Mouse (Mus musculus) heart, postnatal 0 days (tissue): Measurements from ENCODE around the gene Bpifb6. TPM values are rescaled to one million over a fixed set of nuclear protein-coding genes. Genes with fewer than 3 reads are reported as not detected.
A peak's percentile ranks its signal among the peaks of the same experiment; 100 is the strongest.

Experiments
- ATAC-seq: fragments of 200-750 bp; cut with Nextera tagmentation; 2 replicates; pipeline ENCODE4 v1.8.0; 2017; ENCODE audit warnings: low read depth, moderate number of reproducible peaks, moderate library complexity; ENCODE audit not compliant: insufficient read depth
- DNase-seq: peaks from one replicate; pipeline ENCODE4 v3.0.0-alpha.2; 2016; ENCODE audit warnings: low spot score
- H3K27ac ChIP-seq: fragments of 300-500 bp; sonication (generic); 2 replicates; pipeline ENCODE4 v1.5.1; 2014; ENCODE audit warnings: low read depth, mild to moderate bottlenecking
- H3K27me3 ChIP-seq: fragments of 300-500 bp; sonication (generic); 2 replicates; pipeline ENCODE4 v1.6.1; 2014; ENCODE audit warnings: low read length, mixed read lengths; ENCODE audit not compliant: control insufficient read depth, insufficient read depth
- H3K36me3 ChIP-seq: fragments of 300-500 bp; sonication (generic); replicated peaks from 2 replicates; pipeline ENCODE4 v1.6.1; 2014; ENCODE audit warnings: low read length, mixed read lengths; ENCODE audit not compliant: control insufficient read depth, insufficient read depth
- H3K4me1 ChIP-seq: fragments of 300-500 bp; sonication (generic); 2 replicates; pipeline ENCODE4 v1.6.1; 2014; ENCODE audit warnings: antibody characterized with exemption; ENCODE audit not compliant: control insufficient read depth, insufficient read depth
- H3K4me2 ChIP-seq: fragments of 300-500 bp; sonication (generic); 2 replicates; pipeline ENCODE4 v1.6.1; 2014; ENCODE audit warnings: low read depth, mild to moderate bottlenecking, low read length, moderate library complexity
- H3K4me3 ChIP-seq: fragments of 300-500 bp; sonication (generic); 2 replicates; pipeline ENCODE4 v1.5.1; 2014; ENCODE audit warnings: low read depth, low read length
- H3K9ac ChIP-seq: fragments of 300-500 bp; sonication (generic); replicated peaks from 2 replicates; pipeline ENCODE4 v1.6.1; 2014; ENCODE audit warnings: low read depth, low read length, mixed read lengths
- H3K9me3 ChIP-seq: fragments of 300-500 bp; sonication (generic); replicated peaks from 2 replicates; pipeline ENCODE4 v1.6.1; 2016; ENCODE audit warnings: low read length; ENCODE audit not compliant: control insufficient read depth
- CTCF ChIP-seq: IDR thresholded peaks from 2 replicates; pipeline ENCODE4 v1.5.1; 2016; ENCODE audit warnings: antibody characterized with exemption, control low read depth, low read depth
- EP300 ChIP-seq: IDR thresholded peaks from 2 replicates; pipeline ENCODE4 v1.6.1; 2016; ENCODE audit warnings: antibody characterized with exemption, low read depth
- WGBS: fragments of 180-500 bp; shearing (Covaris S2); extraction: QIAGEN DNeasy Blood & Tissue Kit; methylation state at CpG from one replicate; pipeline ENCODE4 v1.1.7; 2014; 5-methylcytosine and 5-hydroxymethylcytosine counted together
- polyA plus RNA-seq: library from polyadenylated mRNA; unstranded; fragments of >200 nt; fragmentation: Nextera tagmentation; extraction: Ambion mirVana; gene quantifications from 2 replicates; pipeline ENCODE4 v1.2.1, GENCODE M21; 2015
- total RNA-seq: library from RNA; depleted of rRNA; stranded (reverse); fragments of >200 nt; gene quantifications from 2 replicates; pipeline ENCODE4 v1.2.3, GENCODE M21; 2014; ENCODE audit warnings: low replicate concordance; rRNA removed

Gene Bpifb6
- total and polyA plus RNA-seq, 2 experiments from 2014 or later: not detected

GRCm38 (mm10) chr2:153935348-153935747 lies 35.2 kb downstream of the Bpifb6 start:
- whole genome bisulfite sequencing: 88% methylated on average over 6 of the region's 6 CpGs
- H3K4me1 ChIP-seq: no peaks in the 10 kb centered on the region
- no peaks in the 10 kb centered on the region for H3K9me3 ChIP-seq
- DNase-seq (no peak), ATAC-seq (no peak)
- H3K4me2 ChIP-seq: no peak overlapping the region
- no peak overlapping the region for H3K27ac ChIP-seq
- no peaks in the 10 kb centered on the region for H3K36me3 ChIP-seq
- no peak overlapping the region for H3K9ac ChIP-seq
- no peaks in the 10 kb centered on the region for H3K27me3 ChIP-seq
- TF ChIP-seq EP300: no peak
- no peak for TF ChIP-seq CTCF
- no peak overlapping the region for H3K4me3 ChIP-seq

GRCm38 (mm10) chr2:153937843-153938242 lies 37.7 kb downstream of the Bpifb6 start, which contains the start of gene Bpifb4:
Gene Bpifb4 (plus strand): TSS chr2:153938212.
- Histone ChIP-seq H3K4me3 (no peak within 1 kb of the TSS), H3K27ac (no peak within 1 kb of the TSS), H3K9ac (no peak within 1 kb of the TSS), H3K36me3 (no peaks in the 10 kb centered on the region), H3K9me3 (no peaks in the 10 kb centered on the region), H3K4me1 (no peaks in the 10 kb centered on the region), H3K27me3 (no peaks in the 10 kb centered on the region), H3K4me2 (no peak within 1 kb of the TSS)
- DNase-seq (no peak), ATAC-seq (no peak)
- WGBS: 69% methylated on average over 5 of the region's 5 CpGs
- TF ChIP-seq CTCF (no peak), EP300 (no peak)

GRCm38 (mm10) chr2:153943537-153943936 lies 43.3 kb downstream of the Bpifb6 start:
- no peak for TF ChIP-seq EP300
- peak; percentile 57 for TF ChIP-seq CTCF
- Histone ChIP-seq H3K9me3 (no peaks in the 10 kb centered on the region), H3K4me3 (no peak overlapping the region), H3K9ac (no peak overlapping the region), H3K27ac (no peak overlapping the region), H3K27me3 (no peaks in the 10 kb centered on the region), H3K36me3 (no peaks in the 10 kb centered on the region), H3K4me2 (no peak overlapping the region), H3K4me1 (no peaks in the 10 kb centered on the region)
- WGBS: 29% methylated on average over 3 of the region's 3 CpGs
- ATAC-seq (no peak), DNase-seq (peak; percentile 13)

GRCm38 (mm10) chr2:153944567-153944966 lies 44.4 kb downstream of the Bpifb6 start:
- 68% methylated on average over 8 of the region's 8 CpGs for WGBS
- TF ChIP-seq CTCF (no peak), EP300 (no peak)
- H3K27me3 ChIP-seq: no peaks in the 10 kb centered on the region; the same call in 1 of the 2 replicates
- H3K27ac ChIP-seq: no peak overlapping the region
- ATAC-seq (no peak), DNase-seq (no peak)
- H3K4me1 ChIP-seq: no peaks in the 10 kb centered on the region
- H3K9ac ChIP-seq: no peak overlapping the region
- H3K4me2 ChIP-seq: no peak overlapping the region
- H3K9me3 ChIP-seq: no peaks in the 10 kb centered on the region
- H3K36me3 ChIP-seq: no peaks in the 10 kb centered on the region
- H3K4me3 ChIP-seq: no peak overlapping the region

GRCm38 (mm10) chr2:153952897-153953296 lies 52.7 kb downstream of the Bpifb6 start:
- H3K27me3 ChIP-seq: no peaks in the 10 kb centered on the region; the same call in 1 of the 2 replicates
- H3K4me1 ChIP-seq: no peaks in the 10 kb centered on the region
- WGBS: 22% methylated on average over 6 of the region's 6 CpGs
- TF ChIP-seq CTCF: peak; percentile 68
- no peak for TF ChIP-seq EP300
- H3K36me3 ChIP-seq: no peaks in the 10 kb centered on the region
- no peak overlapping the region for H3K27ac ChIP-seq
- H3K4me2 ChIP-seq: no peak overlapping the region
- peak; percentile 17 for DNase-seq
- no peak overlapping the region for H3K4me3 ChIP-seq
- no peak for ATAC-seq
- no peak overlapping the region for H3K9ac ChIP-seq
- H3K9me3 ChIP-seq: no peaks in the 10 kb centered on the region

GRCm38 (mm10) chr2:153953836-153954235 lies 53.6 kb downstream of the Bpifb6 start:
- WGBS: 7% methylated on average over 6 of the region's 6 CpGs
- no peaks in the 10 kb centered on the region for H3K4me1 ChIP-seq
- no peaks in the 10 kb centered on the region for H3K9me3 ChIP-seq
- H3K4me2 ChIP-seq: no peak overlapping the region
- no peak overlapping the region for H3K4me3 ChIP-seq
- no peak overlapping the region for H3K9ac ChIP-seq
- no peak overlapping the region for H3K27ac ChIP-seq
- H3K27me3 ChIP-seq: no peaks in the 10 kb centered on the region; the same call in 1 of the 2 replicates
- no peaks in the 10 kb centered on the region for H3K36me3 ChIP-seq
- DNase-seq (peak; percentile 16), ATAC-seq (peak; percentile 17; the same call in 1 of the 2 replicates)
- TF ChIP-seq EP300: no peak
- TF ChIP-seq CTCF: peak; percentile 63

Other genes starting within 250 kb of the Bpifb6 start
- gene Dnmt3c, start 203.7 kb upstream of the Bpifb6 start, total RNA-seq: not detected in 2 replicates
- gene Dnmt3c, start 203.7 kb upstream of the Bpifb6 start, polyA plus RNA-seq: 0.05 TPM in 1 of 2 replicates, not detected in the other
- gene Mapre1, start 159.1 kb upstream of the Bpifb6 start, total RNA-seq: 36.8 and 49.4 TPM in 2 replicates
- gene Mapre1, start 159.1 kb upstream of the Bpifb6 start, polyA plus RNA-seq: 201 and 208 TPM in 2 replicates
- not detected in 2 replicates for gene Efcab8, start 120.5 kb upstream of the Bpifb6 start, total RNA-seq
- 0.05 TPM in 1 of 2 replicates, not detected in the other for gene Efcab8, start 120.5 kb upstream of the Bpifb6 start, polyA plus RNA-seq
- gene Sun5, start 29.3 kb upstream of the Bpifb6 start, total RNA-seq: not detected in 2 replicates
- not detected in 2 replicates for gene Sun5, start 29.3 kb upstream of the Bpifb6 start, polyA plus RNA-seq
- gene Bpifb2, start 25.3 kb upstream of the Bpifb6 start, total RNA-seq: not detected in 2 replicates
- gene Bpifb2, start 25.3 kb upstream of the Bpifb6 start, polyA plus RNA-seq: not detected in 2 replicates
- gene Bpifb3, start 17.8 kb downstream of the Bpifb6 start, total RNA-seq: not detected in 2 replicates
- gene Bpifb3, start 17.8 kb downstream of the Bpifb6 start, polyA plus RNA-seq: not detected in 2 replicates
- not detected in 2 replicates for gene Bpifb4, start 37.8 kb downstream of the Bpifb6 start, total RNA-seq
- gene Bpifb4, start 37.8 kb downstream of the Bpifb6 start, polyA plus RNA-seq: not detected in 2 replicates
- gene Bpifa6, start 74.6 kb downstream of the Bpifb6 start, total RNA-seq: not detected in 2 replicates
- not detected in 2 replicates for gene Bpifa6, start 74.6 kb downstream of the Bpifb6 start, polyA plus RNA-seq
- not detected in 2 replicates for gene Bpifa2, start 107.9 kb downstream of the Bpifb6 start, total RNA-seq
- gene Bpifa2, start 107.9 kb downstream of the Bpifb6 start, polyA plus RNA-seq: not detected in 2 replicates
- gene Bpifa3, start 229.9 kb downstream of the Bpifb6 start, total RNA-seq: not detected in 2 replicates
- not detected in 2 replicates for gene Bpifa3, start 229.9 kb downstream of the Bpifb6 start, polyA plus RNA-seq
- not detected in 2 replicates for gene Bpifa1, start 242.5 kb downstream of the Bpifb6 start, total RNA-seq
- 0.66 TPM in 1 of 2 replicates, not detected in the other for gene Bpifa1, start 242.5 kb downstream of the Bpifb6 start, polyA plus RNA-seq